Mouse (Mus musculus) midbrain, embryonic 14.5 days (tissue): ENCODE measurements around the gene Cul9. TPM values are rescaled to one million over a fixed set of nuclear protein-coding genes. Genes with fewer than 3 reads are reported as not detected.
"Not testable (repeated sequence)": the region's sequence is repeated elsewhere in the genome, so short reads cannot be mapped to it uniquely, and the experiment has no call there.

Source experiments
- ATAC-seq: fragments of 200-750 bp; cut with Nextera tagmentation; 2 replicates; pipeline ENCODE4 v1.8.0; 2017; ENCODE audit warnings: moderate number of reproducible peaks, moderate library complexity; ENCODE audit not compliant: low FRiP score, low TSS enrichment
- DNase-seq: peaks from one replicate; pipeline ENCODE4 v3.0.0-alpha.2; 2015
- H3K27ac ChIP-seq: fragments of 300-500 bp; sonication (generic); replicated peaks from 2 replicates; pipeline ENCODE4 v1.5.1; 2014; ENCODE audit warnings: mild to moderate bottlenecking, low read depth, low read length, moderate library complexity
- H3K27me3 ChIP-seq: fragments of 300-500 bp; sonication (generic); 2 replicates; pipeline ENCODE4 v1.6.1; 2014; ENCODE audit warnings: low read length, control low read depth, mixed read lengths; ENCODE audit not compliant: control insufficient read depth, insufficient read depth
- H3K36me3 ChIP-seq: fragments of 300-500 bp; sonication (generic); 2 replicates; pipeline ENCODE4 v1.6.1; 2014; ENCODE audit warnings: low read length, control low read depth; ENCODE audit not compliant: control insufficient read depth, insufficient read depth
- H3K4me1 ChIP-seq: fragments of 300-500 bp; sonication (generic); 2 replicates; pipeline ENCODE4 v1.6.1; 2014; ENCODE audit warnings: mild to moderate bottlenecking, antibody characterized with exemption, low read length, control low read depth; ENCODE audit not compliant: control insufficient read depth, insufficient read depth
- H3K4me2 ChIP-seq: fragments of 300-500 bp; sonication (generic); 2 replicates; pipeline ENCODE4 v1.6.1; 2014; ENCODE audit warnings: mild to moderate bottlenecking, low read length, moderate library complexity
- H3K4me3 ChIP-seq: fragments of 300-500 bp; sonication (generic); replicated peaks from 2 replicates; pipeline ENCODE4 v1.5.1; 2014; ENCODE audit warnings: low read depth, low read length
- H3K9ac ChIP-seq: fragments of 300-500 bp; sonication (generic); replicated peaks from 2 replicates; pipeline ENCODE4 v1.6.1; 2014; ENCODE audit warnings: mild to moderate bottlenecking, low read length, moderate library complexity
- H3K9me3 ChIP-seq: fragments of 300-500 bp; sonication (generic); 2 replicates; pipeline ENCODE4 v1.6.1; 2016; ENCODE audit warnings: low read length, control low read depth, mixed read lengths; ENCODE audit not compliant: control insufficient read depth
- WGBS: fragments of 180-500 bp; shearing (Covaris S2); extraction: QIAGEN DNeasy Blood & Tissue Kit; methylation state at CpG from one replicate; pipeline ENCODE4 v1.1.7; 2014; 5-methylcytosine and 5-hydroxymethylcytosine counted together
- polyA plus RNA-seq: library from polyadenylated mRNA; unstranded; fragments of >200 nt; fragmentation: Nextera tagmentation; extraction: Ambion mirVana; gene quantifications from 2 replicates; pipeline ENCODE4 v1.2.1, GENCODE M21; 2014

Gene Cul9
- polyA plus RNA-seq, 1 experiment from 2014 or later: 13.6 TPM

DNA sequence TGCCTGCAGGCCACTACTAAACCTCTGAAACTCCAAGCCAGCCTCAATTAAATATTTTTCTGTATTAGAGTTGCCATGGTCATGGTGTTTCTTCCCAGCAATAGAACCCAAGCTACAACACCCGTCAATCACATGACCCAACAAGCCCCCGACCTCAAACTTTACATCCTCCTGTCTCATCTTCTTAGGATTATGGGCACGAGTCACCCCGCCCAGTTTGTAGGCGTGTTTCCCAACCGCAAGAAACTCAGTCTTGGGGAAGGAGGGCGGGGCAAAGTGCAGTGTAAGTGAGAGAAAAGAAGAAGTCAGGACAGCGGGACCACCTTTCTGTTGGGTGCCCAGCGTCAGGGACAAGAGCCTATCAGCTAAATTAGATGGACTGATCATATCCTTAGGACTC, 42.0 kb upstream of the Cul9 start:
- no peaks in the 10 kb centered on the region for H3K9me3 ChIP-seq
- no peak overlapping the region for H3K27ac ChIP-seq
- H3K4me1 ChIP-seq: no peaks in the 10 kb centered on the region
- WGBS: 89% methylated on average over 9 of the region's 9 CpGs
- H3K9ac ChIP-seq: no peak overlapping the region
- no peak overlapping the region for H3K4me2 ChIP-seq
- no peaks in the 10 kb centered on the region for H3K27me3 ChIP-seq
- ATAC-seq (no peak), DNase-seq (no peak)
- H3K4me3 ChIP-seq: no peak overlapping the region
- peaks cover 57% of the 10 kb centered on the region for H3K36me3 ChIP-seq

DNA sequence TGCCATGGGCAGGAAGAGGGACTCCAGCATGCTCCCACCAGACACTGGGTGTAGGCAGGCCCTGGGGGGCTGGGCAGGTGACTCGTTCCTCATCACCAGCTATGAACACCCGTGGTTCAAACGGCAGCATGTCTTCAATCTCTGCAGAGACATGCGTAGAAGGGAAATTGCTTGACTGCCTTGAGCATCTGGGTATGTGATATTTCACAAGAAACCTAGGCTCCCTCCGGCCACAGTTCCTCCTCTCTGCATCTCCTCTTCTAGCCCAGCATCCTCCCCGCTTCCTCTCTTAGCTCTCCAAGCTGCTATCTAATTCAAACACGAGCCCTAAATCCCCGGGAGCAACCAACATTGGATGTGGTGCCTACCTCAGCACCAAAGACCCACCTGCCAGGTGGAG, 40.1 kb upstream of the Cul9 start:
- peaks cover 70% of the 10 kb centered on the region for H3K36me3 ChIP-seq
- H3K4me1 ChIP-seq: no peaks in the 10 kb centered on the region
- WGBS: 96% methylated on average over 8 of the region's 8 CpGs

DNA sequence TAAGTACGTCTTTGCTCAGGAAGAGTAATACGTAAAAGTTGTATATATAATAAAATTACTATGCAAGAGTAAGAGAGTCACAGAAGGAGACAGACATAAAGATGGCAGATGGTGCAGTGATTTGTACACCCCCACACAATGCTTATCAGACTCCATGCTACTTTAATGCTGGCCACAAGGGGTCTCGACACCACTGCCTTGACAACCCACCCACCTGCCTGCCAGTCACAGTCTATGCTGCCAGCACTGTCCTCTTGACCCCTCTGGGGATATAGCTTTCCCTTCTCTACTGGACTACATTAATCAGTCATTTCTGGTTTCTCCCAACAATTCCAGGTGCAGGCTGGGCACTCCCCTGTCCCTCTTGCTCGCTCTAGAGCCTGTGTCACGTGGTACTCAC, 32.5 kb upstream of the Cul9 start:
- H3K4me3 ChIP-seq: no peak overlapping the region
- H3K4me2 ChIP-seq: no peak overlapping the region
- WGBS: 85% methylated on average over 5 of the region's 5 CpGs
- no peaks in the 10 kb centered on the region for H3K9me3 ChIP-seq
- H3K27me3 ChIP-seq: no peaks in the 10 kb centered on the region
- DNase-seq (no peak), ATAC-seq (no peak)
- H3K27ac ChIP-seq: no peak overlapping the region
- peaks cover 76% of the 10 kb centered on the region for H3K36me3 ChIP-seq
- H3K4me1 ChIP-seq: no peaks in the 10 kb centered on the region
- no peak overlapping the region for H3K9ac ChIP-seq

More for the DNA sequence above, 40.1 kb upstream of the Cul9 start:
- no peak overlapping the region for H3K27ac ChIP-seq
- H3K9me3 ChIP-seq: no peaks in the 10 kb centered on the region
- H3K4me2 ChIP-seq: no peak overlapping the region
- H3K4me3 ChIP-seq: no peak overlapping the region
- no peak overlapping the region for H3K9ac ChIP-seq
- no peak for DNase-seq
- no peak for ATAC-seq
- H3K27me3 ChIP-seq: no peaks in the 10 kb centered on the region

DNA sequence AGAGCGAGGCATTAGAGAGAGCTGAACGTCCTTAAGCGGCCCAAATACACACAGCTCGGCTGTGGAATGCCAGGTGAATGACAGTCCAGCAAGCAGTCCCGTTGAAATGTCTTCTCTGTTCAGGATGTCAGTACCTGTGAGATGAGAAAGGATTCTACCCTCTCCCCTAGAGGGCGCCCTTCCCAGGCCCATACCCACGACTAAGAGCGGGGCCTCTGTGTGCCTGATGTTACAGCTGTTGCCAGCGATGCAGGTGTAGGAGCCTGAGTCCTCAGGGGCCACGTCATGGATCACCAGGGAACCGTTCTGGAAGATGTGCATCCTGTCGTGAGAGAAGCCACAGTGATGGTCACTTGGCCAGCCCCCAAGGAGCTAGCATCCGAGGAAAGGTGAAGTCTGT, 29.9 kb upstream of the Cul9 start:
- no peak overlapping the region for H3K9ac ChIP-seq
- no peaks in the 10 kb centered on the region for H3K4me1 ChIP-seq
- ATAC-seq: no peak
- H3K9me3 ChIP-seq: no peaks in the 10 kb centered on the region
- H3K27ac ChIP-seq: no peak overlapping the region
- H3K4me3 ChIP-seq: no peak overlapping the region
- 92% methylated on average over 13 of the region's 13 CpGs for WGBS
- DNase-seq: no peak
- H3K27me3 ChIP-seq: no peaks in the 10 kb centered on the region
- H3K36me3 ChIP-seq: peaks cover 84% of the 10 kb centered on the region
- H3K4me2 ChIP-seq: no peak overlapping the region

DNA sequence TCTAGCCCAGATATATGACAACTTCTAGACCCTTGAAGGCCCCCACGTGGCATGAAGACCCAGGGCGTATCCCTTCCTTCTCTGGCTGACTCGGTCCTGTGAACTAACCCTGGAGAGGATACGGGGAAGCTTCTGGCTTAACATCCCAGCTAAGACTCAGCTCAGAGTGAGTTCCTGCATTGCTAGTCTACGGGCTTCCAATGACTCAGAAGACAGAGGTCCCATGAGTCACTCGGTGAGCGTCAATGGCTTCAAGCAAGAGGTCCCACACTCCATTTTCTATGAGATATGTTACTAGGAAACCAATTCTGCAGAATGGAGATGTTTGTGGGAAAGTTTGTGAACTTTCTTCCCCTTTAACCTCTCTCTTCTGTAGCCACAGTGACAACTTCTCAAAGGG, 28.3 kb upstream of the Cul9 start:
- Histone ChIP-seq H3K4me2 (no peak overlapping the region), H3K27me3 (no peaks in the 10 kb centered on the region), H3K9me3 (no peaks in the 10 kb centered on the region), H3K27ac (no peak overlapping the region), H3K36me3 (peaks cover 87% of the 10 kb centered on the region), H3K4me1 (no peaks in the 10 kb centered on the region), H3K4me3 (no peak overlapping the region), H3K9ac (no peak overlapping the region)
- no peak for ATAC-seq
- WGBS: 93% methylated on average over 7 of the region's 7 CpGs
- DNase-seq: no peak

DNA sequence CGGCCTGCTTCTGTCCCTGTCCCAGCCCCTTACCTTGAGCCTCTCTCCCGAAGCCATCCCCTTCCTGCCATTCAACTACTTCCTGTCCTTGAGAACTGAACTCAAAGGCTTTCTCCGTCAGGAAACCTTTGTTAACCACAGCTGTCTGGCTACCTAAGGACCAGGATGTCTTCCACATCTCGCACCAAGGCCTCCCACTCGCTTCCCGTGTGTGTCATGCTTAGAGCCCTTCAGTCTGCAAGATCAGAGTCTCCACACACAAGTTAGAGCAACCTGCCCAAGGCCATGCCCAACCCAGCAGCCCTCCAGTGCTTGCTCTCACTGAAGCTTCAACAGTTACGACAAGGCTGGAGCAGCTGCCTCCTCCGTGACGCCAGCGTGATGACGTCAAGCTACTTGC, 24.8 kb upstream of the Cul9 start:
- H3K36me3 ChIP-seq: peaks cover 87% of the 10 kb centered on the region
- no peaks in the 10 kb centered on the region for H3K4me1 ChIP-seq
- ATAC-seq (no peak), DNase-seq (no peak)
- H3K9ac ChIP-seq: no peak overlapping the region
- 96% methylated on average over 11 of the region's 11 CpGs for WGBS
- no peaks in the 10 kb centered on the region for H3K27me3 ChIP-seq
- no peaks in the 10 kb centered on the region for H3K9me3 ChIP-seq
- H3K27ac ChIP-seq: no peak overlapping the region
- no peak overlapping the region for H3K4me2 ChIP-seq
- no peak overlapping the region for H3K4me3 ChIP-seq

DNA sequence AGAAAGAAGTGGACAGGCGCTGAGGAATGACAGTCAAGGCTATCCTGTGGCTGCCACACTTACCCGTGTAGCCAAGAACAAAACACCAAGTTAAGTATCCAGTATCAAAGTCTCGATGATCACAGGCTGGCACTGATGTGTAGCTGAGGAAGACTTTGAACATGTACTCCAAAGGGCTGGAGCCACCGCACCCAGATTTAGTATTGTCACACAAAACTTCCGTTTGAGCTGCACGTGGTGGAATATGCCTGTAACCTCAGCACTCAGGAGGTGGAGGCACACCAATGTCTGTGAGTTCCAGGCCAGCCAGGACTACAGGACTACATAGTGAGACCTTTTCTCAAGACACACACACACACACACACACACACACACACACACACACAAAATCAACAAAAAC, 13.0 kb upstream of the Cul9 start:
- ATAC-seq: no peak

DNA sequence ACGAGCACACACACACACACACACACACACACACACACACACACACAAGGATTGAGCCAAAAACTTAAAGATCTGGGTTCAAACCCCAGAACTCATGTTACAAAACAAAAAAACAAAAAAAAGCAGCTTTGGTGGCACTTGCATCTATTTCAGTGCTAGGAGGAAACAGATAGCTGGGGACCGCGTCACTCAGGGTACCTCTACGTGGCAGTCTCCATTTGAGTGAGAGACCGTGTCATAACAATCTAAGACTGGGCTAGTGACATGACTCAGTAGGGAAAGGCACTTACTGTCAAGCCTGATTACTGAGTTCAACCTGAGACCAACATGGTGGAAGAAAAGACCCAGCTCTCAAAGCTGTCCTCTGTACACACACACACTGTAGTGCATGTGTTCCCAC, 12.0 kb upstream of the Cul9 start:
- H3K36me3 ChIP-seq: no peaks in the 10 kb centered on the region
- H3K27ac ChIP-seq: no peak overlapping the region
- DNase-seq: no peak
- no peak overlapping the region for H3K9ac ChIP-seq
- no peaks in the 10 kb centered on the region for H3K27me3 ChIP-seq
- WGBS: 90% methylated on average over 5 of the region's 5 CpGs
- H3K9me3 ChIP-seq: no peaks in the 10 kb centered on the region
- no peak overlapping the region for H3K4me2 ChIP-seq
- H3K4me1 ChIP-seq: peaks cover 22% of the 10 kb centered on the region
- no peak for ATAC-seq
- H3K4me3 ChIP-seq: no peak overlapping the region

More for the DNA sequence above, 13.0 kb upstream of the Cul9 start:
- peaks cover 12% of the 10 kb centered on the region for H3K4me1 ChIP-seq
- 92% methylated on average over 6 of the region's 6 CpGs for WGBS
- H3K4me3 ChIP-seq: no peak overlapping the region
- H3K9ac ChIP-seq: no peak overlapping the region
- no peak overlapping the region for H3K27ac ChIP-seq
- no peak overlapping the region for H3K4me2 ChIP-seq
- no peak for DNase-seq
- H3K9me3 ChIP-seq: no peaks in the 10 kb centered on the region
- no peaks in the 10 kb centered on the region for H3K27me3 ChIP-seq
- H3K36me3 ChIP-seq: peaks cover 5% of the 10 kb centered on the region; the same call in 1 of the 2 replicates

DNA sequence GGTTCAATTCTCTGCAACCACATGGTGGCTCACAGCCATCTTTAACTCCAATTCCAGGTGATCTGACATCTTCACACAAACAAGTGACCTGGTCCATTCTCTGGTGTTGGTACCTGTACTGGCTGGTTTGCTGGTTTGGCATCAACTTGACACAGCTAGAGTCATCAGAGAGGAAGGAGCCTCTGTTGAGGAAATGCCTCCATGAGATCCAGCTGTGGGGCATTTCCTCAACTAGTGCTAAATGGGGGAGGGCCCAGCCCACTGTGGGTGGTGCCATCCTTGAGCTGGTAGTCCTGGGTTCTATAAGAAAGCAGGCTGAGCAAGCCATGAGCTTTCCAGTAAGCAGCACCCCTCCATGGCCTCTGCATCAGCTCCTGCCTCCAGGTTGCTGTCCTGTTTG, 11.1 kb upstream of the Cul9 start:
- ATAC-seq, H3K36me3 ChIP-seq, H3K9me3 ChIP-seq, H3K27me3 ChIP-seq, DNase-seq, H3K4me3 ChIP-seq, H3K4me2 ChIP-seq: not testable (repeated sequence)
- 0 out of 2 replicates have a peak overlapping the region, but pooled peaks have one; percentile 91 for H3K27ac ChIP-seq
- H3K9ac ChIP-seq: peak overlapping the region; percentile 30; the same call in 1 of the 2 replicates
- H3K4me1 ChIP-seq: peaks cover 27% of the 10 kb centered on the region
